In the genomic region with DNA sequence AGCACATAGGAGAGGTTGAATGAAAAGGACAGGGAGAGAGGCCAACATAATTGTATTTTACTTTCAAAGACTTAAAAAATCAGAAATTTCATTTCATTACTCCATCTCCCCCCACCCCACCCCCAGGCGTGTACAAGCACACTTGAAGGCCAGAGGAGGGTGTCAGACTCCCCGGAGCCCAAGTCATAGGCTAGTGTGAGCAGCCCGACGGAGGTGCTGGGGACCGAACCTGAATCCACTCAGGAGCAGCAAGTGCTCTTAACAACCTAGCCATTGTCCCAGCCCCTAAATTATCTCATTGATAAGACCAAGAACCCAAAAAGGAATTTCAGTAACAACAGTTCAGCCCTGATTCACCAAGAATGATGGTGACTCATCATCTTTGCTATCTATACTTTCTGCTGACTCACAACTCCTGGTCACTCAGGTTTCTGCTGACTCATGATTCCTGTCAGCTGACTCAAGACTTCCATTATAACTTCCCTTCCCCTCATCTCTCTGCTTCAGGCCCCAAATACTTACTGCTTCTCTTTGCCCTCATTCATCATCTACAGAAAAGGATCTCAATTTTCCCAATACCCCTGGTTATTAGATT, we compare ENCODE assay signal across 10 mouse cellular contexts. TPM values are rescaled to one million over a fixed set of nuclear protein-coding genes. Genes with fewer than 3 reads are reported as not detected.
A peak's percentile ranks its signal among the peaks of the same experiment; 100 is the strongest.
DNase-seq lines count a peak whose midpoint lies in the region; ATAC-seq and TF ChIP-seq lines count a peak whose summit lies in the region.
"Had no signal": no experiment of that assay in that cellular context is flagged by ENCODE, and none has a peak within 500 bp of the region (broad histone marks: within the 10 kb centered on the region; RNA-seq: fewer than 3 reads in every experiment).

No protein-coding gene starts in this region.

- no peak for TF ChIP-seq CTCF in G1E (IDR thresholded peaks at IDR 0.05; ENCODE audit: low read depth, low read length)

- 0 out of 2 replicates have a peak overlapping the region, but pooled peaks have one; percentile 8 for H3K27ac ChIP-seq in heart, embryonic 12.5 days (ENCODE audit: poor library complexity, severe bottlenecking)
- H3K27ac ChIP-seq in hindbrain, embryonic 12.5 days: no peak overlapping the region

- H3K4me1 ChIP-seq in heart, embryonic 12.5 days (replicated peaks): peaks cover 17% of the 10 kb centered on the region
- H3K4me1 ChIP-seq in G1E (ENCODE audit: insufficient read depth, low read depth, low read length): peaks cover 64% of the 10 kb centered on the region
- H3K4me1 ChIP-seq in hindbrain, embryonic 12.5 days: no peaks in the 10 kb centered on the region

- WGBS in heart, embryonic 12.5 days: 70% methylated on average over 5 of the region's 5 CpGs
- WGBS in hindbrain, embryonic 12.5 days: 74% methylated on average over 5 of the region's 5 CpGs

- no peaks in the 10 kb centered on the region for H3K27me3 ChIP-seq in heart, embryonic 12.5 days (replicated peaks)
- 0 out of 2 replicates have a peak, but pooled peaks cover 3% of the 10 kb centered on the region for H3K27me3 ChIP-seq in G1E (ENCODE audit: insufficient read depth, low read length)
- H3K27me3 ChIP-seq in hindbrain, embryonic 12.5 days: no peaks in the 10 kb centered on the region

- H3K9ac ChIP-seq in heart, embryonic 12.5 days: no peak overlapping the region
- no peak overlapping the region for H3K9ac ChIP-seq in hindbrain, embryonic 12.5 days

- H3K9me3 ChIP-seq in heart, embryonic 12.5 days (replicated peaks): no peaks in the 10 kb centered on the region
- no peaks in the 10 kb centered on the region for H3K9me3 ChIP-seq in G1E (replicated peaks)
- H3K9me3 ChIP-seq in hindbrain, embryonic 12.5 days (replicated peaks): no peaks in the 10 kb centered on the region

- peaks cover 54% of the 10 kb centered on the region for H3K36me3 ChIP-seq in heart, embryonic 12.5 days
- H3K36me3 ChIP-seq in G1E (replicated peaks): peaks cover 61% of the 10 kb centered on the region
- peaks cover 44% of the 10 kb centered on the region for H3K36me3 ChIP-seq in hindbrain, embryonic 12.5 days

- no peak overlapping the region for H3K4me2 ChIP-seq in heart, embryonic 12.5 days
- no peak overlapping the region for H3K4me2 ChIP-seq in hindbrain, embryonic 12.5 days (replicated peaks)
- H3K4me2 ChIP-seq: heart, embryonic 11.5 days had no signal

- no peak overlapping the region for H3K4me3 ChIP-seq in heart, embryonic 12.5 days
- H3K4me3 ChIP-seq in G1E (ENCODE audit: low read depth, low read length): no peak overlapping the region; the same call in 1 of the 2 replicates
- H3K4me3 ChIP-seq in hindbrain, embryonic 12.5 days: no peak overlapping the region

- peak; percentile 77 for ATAC-seq in heart, embryonic 12.5 days (ENCODE audit: insufficient number of reproducible peaks, low FRiP score)
- ATAC-seq in G1E (ENCODE audit: extremely low read depth, insufficient number of reproducible peaks, low FRiP score, poor library complexity, severe bottlenecking): peak; percentile 62
- 0 out of 2 replicates have a peak, but pooled peaks have one; percentile 1 for ATAC-seq in megakaryocyte-erythroid progenitor cell, adult 5-6 weeks (replicated peaks; ENCODE audit: low FRiP score, low TSS enrichment, poor library complexity, severe bottlenecking)
- ATAC-seq in hindbrain, embryonic 12.5 days (ENCODE audit: low FRiP score): no peak

- no peak for DNase-seq in heart, adult 8-10 months (ENCODE audit: low spot score)
- peak; percentile 48 for DNase-seq in G1E (ENCODE audit: low spot score)
- DNase-seq in embryo, embryonic 11 days: peak; percentile 49
- DNase-seq in layer of hippocampus, adult 9-11 months: no peak
- no peak for DNase-seq in gastrocnemius, postnatal 25 days
- DNase-seq: kidney, postnatal 14 days had no signal

RNA-seq across cellular contexts. Expression of gene Rps15a, which starts 11.4 kb away (rescaled TPM):
- 403 and 415 TPM in 2 replicates for polyA plus RNA-seq in heart, embryonic 12.5 days (2016; fragmentation: Nextera tagmentation; extraction: Ambion mirVana)
- 100 to 1,000 TPM; 436 to 548 (median 491) TPM for total RNA-seq in heart, adult 8-10 months (2022)
- total RNA-seq in G1E (2014; fragmentation: Nextera tagmentation): 994 and 1,062 TPM in 2 replicates
- total RNA-seq in G1E (2017): 1,114 and 1,598 TPM in 2 replicates
- 15.2 and 16.0 TPM in 2 replicates for polyA plus RNA-seq in G1E (2012)
- 3,409 and 3,689 TPM in 2 replicates for total RNA-seq in megakaryocyte-erythroid progenitor cell, adult 5-6 weeks (2014; fragmentation: Nextera tagmentation)
- 865 and 930 TPM in 2 replicates for total RNA-seq in megakaryocyte-erythroid progenitor cell, adult 5-6 weeks (2017)
- total RNA-seq in gastrocnemius, postnatal 25 days (2021): 100 to 1,000 TPM; 401 to 432 TPM
- polyA plus RNA-seq in hindbrain, embryonic 12.5 days (2016; fragmentation: Nextera tagmentation; extraction: Ambion mirVana): 399 and 511 TPM in 2 replicates

RNA-seq across cellular contexts. Expression of gene Arl6ip1, which starts 24.9 kb away (rescaled TPM):
- 369 and 385 TPM in 2 replicates for polyA plus RNA-seq in heart, embryonic 12.5 days (2016; fragmentation: Nextera tagmentation; extraction: Ambion mirVana)
- 10 to 100 TPM; 23.2 to 25.6 (median 23.4) TPM for total RNA-seq in heart, adult 8-10 months (2022)
- 287 and 297 TPM in 2 replicates for total RNA-seq in G1E (2014; fragmentation: Nextera tagmentation)
- 139 and 169 TPM in 2 replicates for total RNA-seq in G1E (2017)
- 16.7 and 23.3 TPM in 2 replicates for polyA plus RNA-seq in G1E (2012)
- 64.8 and 88.3 TPM in 2 replicates for total RNA-seq in megakaryocyte-erythroid progenitor cell, adult 5-6 weeks (2014; fragmentation: Nextera tagmentation)
- 72.8 and 122 TPM in 2 replicates for total RNA-seq in megakaryocyte-erythroid progenitor cell, adult 5-6 weeks (2017)
- total RNA-seq in gastrocnemius, postnatal 25 days (2021): 10 to 100 TPM in 1 of 2 experiments, 1 to 10 TPM in 1; 7.8 to 12.2 TPM
- polyA plus RNA-seq in hindbrain, embryonic 12.5 days (2016; fragmentation: Nextera tagmentation; extraction: Ambion mirVana): 478 and 481 TPM in 2 replicates

Comparison
In these comparisons a context has a peak if more than half of its experiments do, and no peak if none do; other contexts are left out.
1. DNase-seq: peak in G1E (single experiment) and embryo, embryonic 11 days (single experiment); none in heart, adult 8-10 months (single experiment), layer of hippocampus, adult 9-11 months (single experiment) and gastrocnemius, postnatal 25 days (single experiment).